Mouse (Mus musculus): Measurements from ENCODE around the gene Ampd3. TPM values are rescaled to one million over a fixed set of nuclear protein-coding genes. Genes with fewer than 3 reads are reported as not detected.

Gene Ampd3
- polyA plus RNA-seq, 1 experiment, result 1.6 TPM

GRCm38 (mm10) chr7:110762605-110763180 lies 5.3 kb upstream of the Ampd3 start:
- H3K27me3 ChIP-seq (replicated peaks), result peaks cover 45% of the 10 kb centered on the region
- no peaks in the 10 kb centered on the region for H3K36me3 ChIP-seq (replicated peaks; ENCODE audit: low read length)
- no peaks in the 10 kb centered on the region for H3K9me3 ChIP-seq
- H3K4me3 ChIP-seq (replicated peaks), result peak overlapping the region; percentile 7
- TF ChIP-seq FLI1 (IDR thresholded peaks at IDR 0.05; ENCODE audit: low read length) (no peak), GATA1 (IDR thresholded peaks at IDR 0.05; ENCODE audit: borderline replicate concordance, low read length) (no peak)
- H3K4me1 ChIP-seq, result peaks cover under 1% of the 10 kb centered on the region

GRCm38 (mm10) chr7:110768451-110769064 lies 552 bp downstream of the Ampd3 start:
- Histone ChIP-seq H3K9me3 (no peaks in the 10 kb centered on the region), H3K36me3 (replicated peaks; ENCODE audit: low read length) (no peaks in the 10 kb centered on the region), H3K27me3 (replicated peaks) (peaks cover 63% of the 10 kb centered on the region), H3K4me3 (replicated peaks) (peak overlapping the region; percentile 92), H3K4me1 (peaks cover 51% of the 10 kb centered on the region)
- TF ChIP-seq FLI1 (IDR thresholded peaks at IDR 0.05; ENCODE audit: low read length), result no peak
- no peak for TF ChIP-seq GATA1 (IDR thresholded peaks at IDR 0.05; ENCODE audit: borderline replicate concordance, low read length)

DNA sequence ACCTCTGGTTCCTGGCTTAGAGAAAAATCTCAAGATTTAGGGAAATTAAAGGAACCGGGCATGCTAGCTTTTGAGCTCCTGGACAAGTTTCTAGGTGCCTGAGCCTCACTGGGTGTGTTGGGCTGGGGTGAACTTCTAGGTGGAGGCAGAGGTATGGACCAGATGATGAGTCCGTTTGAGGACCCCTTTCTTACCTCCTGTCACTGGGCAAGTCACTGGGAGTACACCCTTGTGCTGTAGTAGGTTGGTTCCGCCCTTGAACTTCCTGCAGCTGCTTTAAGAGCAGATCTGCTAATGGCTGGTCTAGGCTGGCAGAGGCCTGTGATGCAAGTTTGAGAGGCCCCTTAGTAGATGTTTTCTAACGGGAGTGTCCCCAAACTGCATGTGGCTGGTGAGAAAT lies 1.1 kb downstream of the Ampd3 start:
- Histone ChIP-seq H3K9me3 (no peaks in the 10 kb centered on the region), H3K36me3 (replicated peaks; ENCODE audit: low read length) (no peaks in the 10 kb centered on the region), H3K4me1 (peaks cover 57% of the 10 kb centered on the region), H3K27me3 (replicated peaks) (peaks cover 60% of the 10 kb centered on the region), H3K4me3 (replicated peaks) (peak overlapping the region; percentile 92)
- TF ChIP-seq GATA1 (IDR thresholded peaks at IDR 0.05; ENCODE audit: borderline replicate concordance, low read length) (no peak), FLI1 (IDR thresholded peaks at IDR 0.05; ENCODE audit: low read length) (no peak)

GRCm38 (mm10) chr7:110770949-110771348 lies 2.9 kb downstream of the Ampd3 start:
- TF ChIP-seq GATA1 (IDR thresholded peaks at IDR 0.05; ENCODE audit: borderline replicate concordance, low read length) (no peak), FLI1 (IDR thresholded peaks at IDR 0.05; ENCODE audit: low read length) (no peak)
- Histone ChIP-seq H3K4me3 (replicated peaks) (no peak overlapping the region), H3K9me3 (no peaks in the 10 kb centered on the region), H3K36me3 (replicated peaks; ENCODE audit: low read length) (no peaks in the 10 kb centered on the region), H3K4me1 (peaks cover 74% of the 10 kb centered on the region), H3K27me3 (replicated peaks) (peaks cover 52% of the 10 kb centered on the region)

GRCm38 (mm10) chr7:110772343-110772742 lies 4.3 kb downstream of the Ampd3 start:
- peak overlapping the region; percentile 59 for H3K4me3 ChIP-seq (replicated peaks)
- peaks cover 87% of the 10 kb centered on the region for H3K4me1 ChIP-seq
- no peak for TF ChIP-seq FLI1 (IDR thresholded peaks at IDR 0.05; ENCODE audit: low read length)
- no peak for TF ChIP-seq GATA1 (IDR thresholded peaks at IDR 0.05; ENCODE audit: borderline replicate concordance, low read length)
- peaks cover 49% of the 10 kb centered on the region for H3K27me3 ChIP-seq (replicated peaks)
- H3K36me3 ChIP-seq (replicated peaks; ENCODE audit: low read length), result no peaks in the 10 kb centered on the region
- no peaks in the 10 kb centered on the region for H3K9me3 ChIP-seq

- Histone ChIP-seq H3K9me3 (no peaks in the 10 kb centered on the region), H3K36me3 (replicated peaks; ENCODE audit: low read length) (peaks cover 5% of the 10 kb centered on the region), H3K4me3 (replicated peaks) (peak overlapping the region; percentile 88), H3K27me3 (replicated peaks) (peaks cover 39% of the 10 kb centered on the region), H3K4me1 (peaks cover 79% of the 10 kb centered on the region)
- TF ChIP-seq FLI1 (IDR thresholded peaks at IDR 0.05; ENCODE audit: low read length) (no peak), GATA1 (IDR thresholded peaks at IDR 0.05; ENCODE audit: borderline replicate concordance, low read length) (no peak)
These were observed 5.4 kb downstream of the Ampd3 start for GRCm38 (mm10) chr7:110773204-110774002.

DNA sequence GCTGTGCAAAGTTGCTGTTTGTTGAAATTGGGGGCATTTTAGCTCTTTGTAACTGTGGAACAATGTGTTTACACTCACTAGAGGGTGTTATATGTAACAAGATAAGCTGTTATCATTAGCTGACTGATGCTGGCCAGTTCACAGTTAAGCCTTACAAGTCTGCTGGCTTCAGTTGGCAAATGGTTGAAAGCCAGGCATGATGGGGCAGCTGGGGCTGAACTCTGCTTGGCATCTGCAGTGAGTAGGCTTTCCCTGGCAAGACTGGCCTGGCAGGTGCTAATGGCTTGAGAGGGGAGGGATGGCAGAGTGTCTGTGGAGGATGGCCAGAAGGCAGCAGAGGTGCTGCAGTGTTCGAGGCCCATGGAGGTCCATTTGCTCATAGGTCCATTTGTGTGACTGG lies 6.1 kb downstream of the Ampd3 start:
- H3K27me3 ChIP-seq (replicated peaks), result peaks cover 33% of the 10 kb centered on the region
- H3K4me3 ChIP-seq (replicated peaks), result peak overlapping the region; percentile 88
- peaks cover 11% of the 10 kb centered on the region for H3K36me3 ChIP-seq (replicated peaks; ENCODE audit: low read length)
- no peaks in the 10 kb centered on the region for H3K9me3 ChIP-seq
- TF ChIP-seq GATA1 (IDR thresholded peaks at IDR 0.05; ENCODE audit: borderline replicate concordance, low read length), result no peak
- TF ChIP-seq FLI1 (IDR thresholded peaks at IDR 0.05; ENCODE audit: low read length), result no peak
- H3K4me1 ChIP-seq, result peaks cover 72% of the 10 kb centered on the region

DNA sequence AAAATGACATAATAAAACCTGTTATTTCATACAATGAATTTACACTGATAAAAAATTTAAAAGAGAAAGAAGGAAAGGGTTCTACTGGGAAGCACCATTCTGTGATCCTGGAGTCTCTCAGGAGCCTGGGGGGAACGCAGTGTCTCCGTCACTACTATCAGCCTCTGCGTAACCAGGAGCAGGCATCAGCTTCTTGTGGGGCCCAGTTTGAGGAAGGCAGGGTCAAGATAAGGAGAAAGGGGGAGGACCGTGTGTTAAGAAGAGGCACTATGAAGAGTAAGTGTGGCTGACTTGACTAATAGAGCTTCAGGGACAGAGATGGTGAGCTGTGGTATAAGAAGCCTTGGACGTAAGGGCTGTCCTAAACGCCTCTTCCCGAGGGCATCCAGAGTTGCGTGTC lies 6.7 kb downstream of the Ampd3 start:
- Histone ChIP-seq H3K27me3 (replicated peaks) (peaks cover 28% of the 10 kb centered on the region), H3K4me3 (replicated peaks) (peak overlapping the region; percentile 60), H3K36me3 (replicated peaks; ENCODE audit: low read length) (peaks cover 16% of the 10 kb centered on the region), H3K9me3 (no peaks in the 10 kb centered on the region), H3K4me1 (peaks cover 66% of the 10 kb centered on the region)
- TF ChIP-seq FLI1 (IDR thresholded peaks at IDR 0.05; ENCODE audit: low read length), result no peak
- TF ChIP-seq GATA1 (IDR thresholded peaks at IDR 0.05; ENCODE audit: borderline replicate concordance, low read length), result no peak

GRCm38 (mm10) chr7:110777146-110778001 lies 9.4 kb downstream of the Ampd3 start:
- peaks cover 16% of the 10 kb centered on the region for H3K27me3 ChIP-seq (replicated peaks)
- H3K4me3 ChIP-seq (replicated peaks), result no peak overlapping the region
- peaks cover 32% of the 10 kb centered on the region for H3K36me3 ChIP-seq (replicated peaks; ENCODE audit: low read length)
- no peak for TF ChIP-seq GATA1 (IDR thresholded peaks at IDR 0.05; ENCODE audit: borderline replicate concordance, low read length)
- TF ChIP-seq FLI1 (IDR thresholded peaks at IDR 0.05; ENCODE audit: low read length), result no peak
- no peaks in the 10 kb centered on the region for H3K9me3 ChIP-seq
- peaks cover 56% of the 10 kb centered on the region for H3K4me1 ChIP-seq
